Mouse (Mus musculus): ENCODE measurements around the gene Chst5. TPM values are rescaled to one million over a fixed set of nuclear protein-coding genes. Genes with fewer than 3 reads are reported as not detected.
A peak's percentile ranks its signal among the peaks of the same experiment; 100 is the strongest.

Gene Chst5
- polyA plus RNA-seq, 1 experiment: not detected

DNA sequence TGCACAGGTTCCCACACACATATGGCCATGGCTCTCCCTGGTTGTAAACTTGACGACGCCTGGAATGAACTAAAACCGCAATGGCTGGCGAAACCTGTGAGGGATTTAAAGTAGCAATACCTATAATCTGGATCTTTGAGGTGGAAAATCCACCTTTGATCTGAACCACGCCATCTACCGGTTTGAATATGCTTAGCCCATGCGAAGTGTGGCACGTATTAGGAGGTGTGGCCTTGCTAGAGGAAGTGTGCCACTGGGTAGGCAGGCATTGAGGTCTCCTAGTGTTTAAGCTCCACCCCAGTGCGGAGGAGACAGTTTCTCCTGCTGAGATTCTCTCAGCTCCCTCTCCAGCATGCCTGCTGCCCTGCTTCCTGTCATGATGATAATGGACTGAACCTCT is 32.5 kb downstream of the Chst5 start:
- Histone ChIP-seq H3K27me3 (ENCODE audit: control insufficient read depth, insufficient read depth, low read length) (no peaks in the 10 kb centered on the region), H3K36me3 (ENCODE audit: control insufficient read depth, insufficient read depth, low read length) (no peaks in the 10 kb centered on the region), H3K4me3 (ENCODE audit: extremely low read depth, insufficient read depth, insufficient read length) (no peak overlapping the region), H3K4me1 (ENCODE audit: control insufficient read depth, insufficient read depth, insufficient read length) (no peaks in the 10 kb centered on the region), H3K27ac (ENCODE audit: insufficient read depth, low read length) (no peak overlapping the region)
- 74% methylated on average over 9 of the region's 9 CpGs for WGBS
- no peak for DNase-seq (ENCODE audit: low read depth in 1 of 2, low spot score in 2 of 2)
- TF ChIP-seq POLR2A (IDR thresholded peaks at IDR 0.05; ENCODE audit: low read depth, low read length) (no peak), CTCF (IDR thresholded peaks at IDR 0.05; ENCODE audit: extremely low read depth, insufficient read depth, insufficient read length, insufficient replicate concordance) (no peak)

DNA sequence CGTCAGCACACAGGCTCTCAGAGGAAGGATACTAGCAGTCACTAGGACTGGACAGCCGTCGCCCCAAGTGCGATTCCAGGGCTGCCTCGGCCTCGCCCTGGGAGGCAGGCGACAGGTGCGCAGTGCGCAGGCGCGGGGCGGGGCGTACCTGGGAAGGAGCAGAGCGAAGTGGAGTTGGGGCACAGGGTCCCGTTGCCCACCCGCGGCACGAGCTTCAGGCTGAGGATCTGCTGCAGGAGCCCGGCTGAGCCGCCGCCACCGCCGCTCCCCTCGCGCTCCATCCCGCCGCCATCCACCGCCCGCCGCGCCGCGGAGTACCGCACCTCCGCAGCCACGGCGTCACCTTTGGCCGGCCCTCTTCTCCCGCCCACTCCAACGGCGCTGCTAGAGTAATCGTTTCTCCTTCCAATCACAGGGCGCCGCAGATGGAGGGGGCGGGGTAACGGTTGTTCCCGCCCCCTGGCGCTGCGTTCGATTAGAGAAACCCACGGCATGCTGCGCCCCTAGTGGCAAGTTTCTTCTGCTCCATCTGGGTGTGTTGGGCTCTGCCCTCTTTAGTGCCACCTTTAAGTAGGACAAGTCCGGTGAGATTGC is 33.8 kb downstream of the Chst5 start, which contains the start of gene Tmem170:
TSS of gene Tmem170 (minus strand) at position 396 of the 594 bp plus-strand sequence.
- Histone ChIP-seq H3K4me1 (ENCODE audit: control insufficient read depth, insufficient read depth, insufficient read length) (no peaks in the 10 kb centered on the region), H3K4me3 (ENCODE audit: extremely low read depth, insufficient read depth, insufficient read length) (peak within 1 kb of the TSS; percentile 88), H3K27me3 (ENCODE audit: control insufficient read depth, insufficient read depth, low read length) (no peaks in the 10 kb centered on the region), H3K27ac (ENCODE audit: insufficient read depth, low read length) (peak within 1 kb of the TSS; percentile 76), H3K36me3 (ENCODE audit: control insufficient read depth, insufficient read depth, low read length) (no peaks in the 10 kb centered on the region)
- WGBS: under 1% methylated on average over 47 of the region's 53 CpGs
- DNase-seq (ENCODE audit: low read depth in 1 of 2, low spot score in 2 of 2): peak; percentile 96 to 97
- peak; percentile 58 for TF ChIP-seq POLR2A (IDR thresholded peaks at IDR 0.05; ENCODE audit: low read depth, low read length)
- TF ChIP-seq CTCF (IDR thresholded peaks at IDR 0.05; ENCODE audit: extremely low read depth, insufficient read depth, insufficient read length, insufficient replicate concordance): peak; percentile 88

DNA sequence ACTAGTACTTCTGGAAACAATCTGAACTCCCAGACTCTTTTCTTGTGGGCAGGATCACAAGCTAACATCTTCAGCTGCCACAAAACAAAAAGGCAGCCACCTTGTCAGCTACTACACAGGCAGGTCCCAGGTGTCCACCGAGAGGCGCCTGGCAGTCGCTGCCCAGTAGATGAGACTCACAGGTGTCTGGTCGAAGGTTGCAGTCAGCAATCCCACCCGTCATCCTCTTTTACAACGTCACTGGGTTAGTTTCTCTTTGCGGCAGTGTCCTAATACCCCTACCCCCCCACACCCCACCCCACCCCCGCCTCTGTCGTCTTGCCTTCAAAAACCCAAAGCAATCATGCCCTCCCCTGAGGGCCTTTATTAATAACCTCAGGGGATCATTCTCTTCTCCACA is 34.5 kb downstream of the Chst5 start:
- DNase-seq (ENCODE audit: low read depth in 1 of 2, low spot score in 2 of 2): no peak
- Histone ChIP-seq H3K36me3 (ENCODE audit: control insufficient read depth, insufficient read depth, low read length) (no peaks in the 10 kb centered on the region), H3K27ac (ENCODE audit: insufficient read depth, low read length) (no peak overlapping the region), H3K4me3 (ENCODE audit: extremely low read depth, insufficient read depth, insufficient read length) (peak overlapping the region; percentile 88), H3K27me3 (ENCODE audit: control insufficient read depth, insufficient read depth, low read length) (no peaks in the 10 kb centered on the region), H3K4me1 (ENCODE audit: control insufficient read depth, insufficient read depth, insufficient read length) (no peaks in the 10 kb centered on the region)
- 19% methylated on average over 9 of the region's 9 CpGs for WGBS
- TF ChIP-seq CTCF (IDR thresholded peaks at IDR 0.05; ENCODE audit: extremely low read depth, insufficient read depth, insufficient read length, insufficient replicate concordance): no peak
- TF ChIP-seq POLR2A (IDR thresholded peaks at IDR 0.05; ENCODE audit: low read depth, low read length): no peak

DNA sequence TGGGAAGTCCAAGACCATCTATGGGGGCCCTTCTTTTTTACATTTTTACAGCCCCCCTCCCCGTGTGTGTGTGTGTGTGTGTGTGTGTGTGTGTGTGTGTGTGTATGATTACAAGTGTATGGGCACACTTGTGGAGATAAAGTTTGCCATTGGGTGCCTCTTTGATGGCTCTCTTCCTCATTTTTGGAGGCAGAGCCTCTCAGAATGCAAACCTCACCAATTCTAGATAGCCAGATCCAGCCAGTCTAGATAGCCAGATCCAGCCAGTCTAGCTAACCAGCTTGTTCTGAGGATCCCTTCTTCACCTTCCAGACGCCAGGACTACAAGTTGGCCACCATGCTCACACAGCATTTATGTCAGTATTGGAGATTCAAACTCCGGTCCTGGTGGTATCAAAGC is 39.0 kb downstream of the Chst5 start:
- Histone ChIP-seq H3K4me1 (ENCODE audit: control insufficient read depth, insufficient read depth, insufficient read length) (no peaks in the 10 kb centered on the region), H3K27me3 (ENCODE audit: control insufficient read depth, insufficient read depth, low read length) (no peaks in the 10 kb centered on the region), H3K4me3 (ENCODE audit: extremely low read depth, insufficient read depth, insufficient read length) (no peak overlapping the region), H3K27ac (ENCODE audit: insufficient read depth, low read length) (no peak overlapping the region), H3K36me3 (ENCODE audit: control insufficient read depth, insufficient read depth, low read length) (no peaks in the 10 kb centered on the region)
- WGBS: 89% methylated on average over 3 of the region's 3 CpGs
- no peak for DNase-seq (ENCODE audit: low read depth in 1 of 2, low spot score in 2 of 2)
- TF ChIP-seq POLR2A (IDR thresholded peaks at IDR 0.05; ENCODE audit: low read depth, low read length): no peak
- TF ChIP-seq CTCF (IDR thresholded peaks at IDR 0.05; ENCODE audit: extremely low read depth, insufficient read depth, insufficient read length, insufficient replicate concordance): no peak

DNA sequence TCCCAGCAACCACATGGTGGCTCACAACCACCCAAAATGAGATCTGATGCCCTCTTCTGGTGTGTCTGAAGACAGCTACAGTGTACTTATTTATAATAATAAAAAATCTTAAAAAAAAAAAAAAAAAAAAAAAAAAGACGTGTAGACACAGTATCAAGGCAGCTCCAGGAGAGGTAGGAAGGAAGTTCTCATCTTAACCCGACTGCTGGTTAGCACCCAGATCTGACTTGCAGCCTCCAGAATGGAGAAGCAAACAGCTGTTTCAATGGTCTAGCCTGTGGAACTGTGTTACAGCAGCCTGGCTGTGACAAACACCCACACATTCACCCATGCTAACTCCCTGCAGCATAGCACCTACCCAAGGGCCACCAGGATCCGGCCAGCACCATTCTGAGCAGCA is 39.9 kb downstream of the Chst5 start:
- WGBS: 76% methylated on average over 3 of the region's 3 CpGs
- DNase-seq (ENCODE audit: low read depth in 1 of 2, low spot score in 2 of 2): no peak
- H3K27me3 ChIP-seq (ENCODE audit: control insufficient read depth, insufficient read depth, low read length): no peaks in the 10 kb centered on the region
- H3K4me1 ChIP-seq (ENCODE audit: control insufficient read depth, insufficient read depth, insufficient read length): no peaks in the 10 kb centered on the region
- H3K36me3 ChIP-seq (ENCODE audit: control insufficient read depth, insufficient read depth, low read length): peaks cover 3% of the 10 kb centered on the region; the same call in 1 of the 2 replicates
- H3K27ac ChIP-seq (ENCODE audit: insufficient read depth, low read length): no peak overlapping the region
- TF ChIP-seq CTCF (IDR thresholded peaks at IDR 0.05; ENCODE audit: extremely low read depth, insufficient read depth, insufficient read length, insufficient replicate concordance) (no peak), POLR2A (IDR thresholded peaks at IDR 0.05; ENCODE audit: low read depth, low read length) (no peak)
- H3K4me3 ChIP-seq (ENCODE audit: extremely low read depth, insufficient read depth, insufficient read length): no peak overlapping the region

DNA sequence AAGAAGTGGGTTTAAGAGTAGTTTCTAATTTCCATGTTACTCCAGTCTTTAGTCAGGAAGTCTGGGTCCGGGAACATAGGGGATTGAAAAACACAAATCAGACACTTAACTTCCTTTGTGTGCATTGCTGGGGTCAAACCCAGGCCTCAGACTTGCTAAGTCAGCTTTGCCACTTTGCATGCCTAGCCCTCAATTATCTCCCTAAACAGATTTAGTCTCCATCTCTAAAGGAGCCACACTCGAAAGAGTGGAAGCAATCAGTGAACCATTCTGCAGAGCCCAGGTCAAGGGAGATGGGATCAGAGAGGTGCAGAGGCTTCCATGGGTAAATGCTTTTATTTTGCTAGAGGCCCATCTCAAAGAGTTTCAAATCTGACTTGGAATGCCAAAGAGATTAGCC is 41.6 kb downstream of the Chst5 start:
- no peak for TF ChIP-seq CTCF (IDR thresholded peaks at IDR 0.05; ENCODE audit: extremely low read depth, insufficient read depth, insufficient read length, insufficient replicate concordance)
- no peak for TF ChIP-seq POLR2A (IDR thresholded peaks at IDR 0.05; ENCODE audit: low read depth, low read length)
- Histone ChIP-seq H3K4me3 (ENCODE audit: extremely low read depth, insufficient read depth, insufficient read length) (no peak overlapping the region), H3K27me3 (ENCODE audit: control insufficient read depth, insufficient read depth, low read length) (no peaks in the 10 kb centered on the region), H3K4me1 (ENCODE audit: control insufficient read depth, insufficient read depth, insufficient read length) (no peaks in the 10 kb centered on the region), H3K36me3 (ENCODE audit: control insufficient read depth, insufficient read depth, low read length) (peaks cover 4% of the 10 kb centered on the region; the same call in 1 of the 2 replicates), H3K27ac (ENCODE audit: insufficient read depth, low read length) (no peak overlapping the region)
- no peak for DNase-seq (ENCODE audit: low read depth in 1 of 2, low spot score in 2 of 2)
- 81% methylated on average over 2 of the region's 2 CpGs for WGBS

DNA sequence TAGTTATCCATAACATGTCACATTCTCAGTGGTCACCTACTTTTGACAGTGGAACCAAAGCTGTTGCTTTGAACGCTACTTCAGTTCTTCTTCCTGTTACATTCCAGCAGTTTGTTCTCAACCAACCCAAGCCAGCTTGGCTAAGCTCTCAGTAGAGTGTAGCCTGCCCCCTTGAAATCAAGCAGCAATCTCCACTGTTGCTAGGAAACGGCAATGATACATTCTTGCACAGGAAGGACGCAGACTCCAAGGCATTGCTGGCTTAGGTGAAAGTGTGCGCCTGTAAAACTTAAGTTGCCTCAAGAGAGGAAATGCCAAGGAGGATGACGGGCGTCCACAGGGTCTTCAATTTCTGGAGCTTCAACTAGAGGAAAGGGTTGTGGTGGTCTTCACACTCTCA is 44.4 kb downstream of the Chst5 start:
- Histone ChIP-seq H3K36me3 (ENCODE audit: control insufficient read depth, insufficient read depth, low read length) (peaks cover 4% of the 10 kb centered on the region; the same call in 1 of the 2 replicates), H3K4me3 (ENCODE audit: extremely low read depth, insufficient read depth, insufficient read length) (no peak overlapping the region), H3K4me1 (ENCODE audit: control insufficient read depth, insufficient read depth, insufficient read length) (no peaks in the 10 kb centered on the region), H3K27me3 (ENCODE audit: control insufficient read depth, insufficient read depth, low read length) (no peaks in the 10 kb centered on the region), H3K27ac (ENCODE audit: insufficient read depth, low read length) (no peak overlapping the region)
- no peak for TF ChIP-seq CTCF (IDR thresholded peaks at IDR 0.05; ENCODE audit: extremely low read depth, insufficient read depth, insufficient read length, insufficient replicate concordance)
- no peak for TF ChIP-seq POLR2A (IDR thresholded peaks at IDR 0.05; ENCODE audit: low read depth, low read length)
- DNase-seq (ENCODE audit: low read depth in 1 of 2, low spot score in 2 of 2): no peak
- WGBS: 87% methylated on average over 6 of the region's 6 CpGs
